Mouse (Mus musculus): ENCODE results near the gene Ephb2.

Ephb2 gene

DNA sequence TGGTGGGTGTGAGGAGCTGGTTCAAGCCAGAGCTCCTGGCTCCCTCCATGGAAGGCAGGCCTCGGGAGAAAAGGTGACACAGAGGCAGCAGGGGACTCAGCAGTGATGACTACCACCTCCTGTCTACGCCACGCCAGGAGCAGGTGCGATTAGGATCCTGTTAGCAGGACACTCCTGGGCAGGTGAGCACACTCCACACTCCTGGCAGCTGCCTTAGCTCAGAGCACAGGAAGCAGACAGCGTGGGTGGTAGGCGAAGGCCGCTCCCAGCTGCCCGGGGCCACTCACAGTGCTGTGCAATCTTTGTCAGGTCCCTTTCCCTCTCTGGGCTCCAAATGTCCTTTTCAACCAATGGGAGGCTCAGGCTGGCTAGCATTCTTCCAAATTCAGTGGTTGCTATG, 34.3 kb downstream of the Ephb2 start:
- no peak for DNase-seq (ENCODE audit: low spot score in 2 of 2)

DNA sequence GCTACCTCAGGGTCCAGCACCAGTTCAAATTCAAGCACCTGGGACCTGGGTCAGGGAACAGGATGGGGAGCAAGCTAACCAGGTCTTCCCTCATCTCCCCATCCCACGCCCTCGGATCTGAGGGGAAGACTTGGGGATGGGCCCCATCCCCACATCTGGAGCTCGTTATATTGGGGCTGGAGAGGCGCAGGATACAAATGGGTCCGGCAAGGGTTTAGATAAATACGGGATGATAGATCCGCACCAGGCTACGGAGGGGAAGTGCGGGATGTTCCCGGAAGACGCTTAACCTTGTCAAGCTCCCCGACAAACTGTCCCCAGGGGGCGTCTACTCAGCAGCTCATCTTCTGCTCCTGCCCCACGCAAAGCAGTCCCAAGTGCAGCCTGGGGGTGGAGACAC, 35.4 kb downstream of the Ephb2 start:
- no peak for DNase-seq (ENCODE audit: low spot score in 2 of 2)

DNA sequence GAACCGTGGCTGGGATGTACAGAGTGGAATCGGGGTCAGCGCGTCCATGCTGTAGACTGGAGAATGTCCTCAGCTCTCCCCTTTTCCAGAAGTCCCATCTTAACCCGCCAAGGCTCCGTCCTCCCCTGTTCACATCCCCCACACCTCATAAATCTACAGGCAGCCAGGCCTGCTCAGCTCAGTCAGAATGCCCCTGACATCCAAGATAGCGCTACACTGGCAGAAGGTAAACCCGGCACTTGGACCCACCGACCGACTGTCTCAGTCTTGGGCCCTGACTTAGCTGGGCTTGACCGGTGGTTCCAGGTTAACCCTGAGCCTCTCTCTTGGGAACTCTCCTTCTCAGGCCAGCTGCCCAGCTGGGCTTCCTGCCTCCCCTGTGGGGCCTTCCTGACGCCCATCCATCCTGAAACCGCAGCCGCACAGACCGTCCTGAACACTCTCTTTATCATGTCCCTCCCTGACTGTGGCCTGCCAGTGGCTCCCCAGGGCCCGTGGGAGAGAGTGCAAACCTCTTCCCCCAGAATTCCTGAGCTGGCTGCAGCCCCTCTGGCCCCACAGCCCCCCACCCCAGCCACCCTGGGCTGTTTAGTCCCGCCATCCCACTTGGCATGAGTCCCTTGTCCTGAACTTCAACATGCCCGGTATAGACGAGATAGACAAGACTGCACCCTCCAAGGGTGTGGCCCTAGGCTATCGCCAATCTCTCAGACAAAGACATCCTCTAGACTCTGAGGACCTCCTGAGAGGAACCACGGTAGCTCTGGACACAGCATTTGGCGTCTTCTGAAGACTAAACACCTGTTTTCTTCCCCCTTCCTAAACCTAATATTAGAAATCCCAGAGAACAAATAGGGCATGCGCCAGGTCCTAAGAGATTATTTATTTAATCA, 37.9 kb downstream of the Ephb2 start:
- no peak for DNase-seq (ENCODE audit: low spot score in 2 of 2)

DNA sequence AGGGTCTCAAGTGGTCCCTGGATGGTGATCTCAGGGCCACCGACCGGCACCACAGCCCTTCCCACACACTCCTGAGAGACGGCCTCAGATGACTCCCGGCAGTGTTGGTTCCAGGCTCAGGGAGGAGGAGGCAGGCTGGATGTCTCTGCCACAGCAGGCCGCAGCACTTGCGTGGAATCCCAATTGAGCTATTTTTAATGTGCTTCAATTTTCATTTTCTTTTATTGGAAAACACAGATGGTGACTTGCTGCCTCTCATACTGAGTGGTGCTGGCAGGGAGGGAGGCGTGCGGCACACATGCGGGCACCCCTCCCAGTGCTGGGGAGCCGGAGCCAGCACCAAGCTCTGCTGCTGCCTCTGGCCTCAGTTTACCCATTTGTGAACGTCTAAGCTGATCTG, 42.5 kb downstream of the Ephb2 start:
- DNase-seq (ENCODE audit: low spot score in 2 of 2): no peak

DNA sequence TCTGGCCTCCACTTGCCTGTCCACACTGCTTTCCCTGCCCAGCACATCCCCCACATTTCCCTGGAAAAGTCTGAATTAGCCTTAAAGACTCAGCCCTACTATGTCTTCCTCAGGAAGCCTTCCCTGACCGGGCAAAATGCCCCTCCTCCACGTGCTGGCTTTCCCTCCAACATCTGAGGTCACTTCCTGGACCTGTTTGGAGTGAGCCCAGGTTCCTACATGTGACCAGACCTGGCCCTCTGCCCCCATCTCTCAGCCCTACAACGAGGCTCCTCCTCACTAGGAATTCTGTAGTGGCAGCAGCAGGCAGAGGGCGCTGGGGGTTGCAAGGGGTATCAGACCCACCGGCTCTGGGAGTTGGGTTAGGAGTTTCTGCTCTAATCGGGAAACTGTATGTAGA, 46.0 kb downstream of the Ephb2 start:
- no peak for DNase-seq (ENCODE audit: low spot score in 2 of 2)

DNA sequence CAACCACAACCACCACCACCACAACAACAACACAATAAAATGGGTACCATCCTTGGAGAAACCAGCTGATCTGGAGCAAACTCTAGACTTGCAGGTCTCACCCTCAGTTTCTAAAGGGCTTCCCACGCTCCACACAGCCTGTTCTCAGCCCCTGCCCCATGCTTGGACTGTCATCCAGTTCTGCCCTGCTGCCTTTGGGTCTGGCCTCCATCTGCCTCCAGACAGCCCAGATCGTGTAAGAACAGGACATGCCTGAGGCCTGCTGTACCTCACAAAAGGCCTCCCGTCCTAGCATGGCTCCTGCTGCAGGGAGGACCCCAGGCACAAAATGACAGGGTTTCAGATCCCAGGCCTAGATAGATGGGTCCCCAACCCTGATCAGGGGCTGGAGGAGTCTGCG, 48.4 kb downstream of the Ephb2 start:
- DNase-seq (ENCODE audit: low spot score in 2 of 2): no peak

DNA sequence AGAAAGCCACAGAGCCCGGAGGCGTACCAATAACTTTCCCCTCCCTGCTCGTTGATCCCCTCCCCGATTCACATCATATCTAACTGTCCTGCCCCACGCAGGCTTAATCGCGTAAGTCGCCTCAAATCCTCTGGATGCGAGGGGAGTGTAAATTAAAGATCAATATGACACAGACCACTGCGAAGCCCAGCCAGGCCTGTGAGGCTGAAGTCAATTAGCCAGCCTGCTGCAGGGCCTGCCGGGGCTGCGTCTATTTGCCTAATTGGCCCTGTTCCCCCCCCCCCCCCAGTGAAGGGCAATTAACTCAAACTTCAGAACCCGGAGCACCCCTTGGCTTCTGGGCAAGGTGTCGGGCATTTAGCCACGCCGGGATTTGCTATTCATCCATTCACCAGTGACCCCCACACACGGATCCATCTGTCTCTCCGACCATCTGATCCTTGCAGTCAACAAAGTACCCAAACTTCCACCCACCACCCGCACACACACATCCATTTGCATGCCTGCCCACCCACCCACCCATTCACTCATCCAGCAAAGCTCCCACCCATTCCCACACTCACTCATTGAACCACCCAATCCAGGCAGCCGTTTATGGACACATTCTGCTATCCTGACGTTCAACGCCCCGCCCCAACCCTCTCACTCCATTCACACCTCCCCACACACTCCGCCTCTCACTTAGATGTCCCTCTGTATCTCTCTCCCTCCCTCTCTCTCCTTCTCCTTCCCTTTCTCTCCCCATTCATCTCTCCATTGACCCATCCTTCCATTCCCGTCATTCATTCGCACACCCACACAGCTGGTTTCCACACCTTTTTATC, 49.1 kb downstream of the Ephb2 start:
- no peak for DNase-seq (ENCODE audit: low spot score in 2 of 2)

DNA sequence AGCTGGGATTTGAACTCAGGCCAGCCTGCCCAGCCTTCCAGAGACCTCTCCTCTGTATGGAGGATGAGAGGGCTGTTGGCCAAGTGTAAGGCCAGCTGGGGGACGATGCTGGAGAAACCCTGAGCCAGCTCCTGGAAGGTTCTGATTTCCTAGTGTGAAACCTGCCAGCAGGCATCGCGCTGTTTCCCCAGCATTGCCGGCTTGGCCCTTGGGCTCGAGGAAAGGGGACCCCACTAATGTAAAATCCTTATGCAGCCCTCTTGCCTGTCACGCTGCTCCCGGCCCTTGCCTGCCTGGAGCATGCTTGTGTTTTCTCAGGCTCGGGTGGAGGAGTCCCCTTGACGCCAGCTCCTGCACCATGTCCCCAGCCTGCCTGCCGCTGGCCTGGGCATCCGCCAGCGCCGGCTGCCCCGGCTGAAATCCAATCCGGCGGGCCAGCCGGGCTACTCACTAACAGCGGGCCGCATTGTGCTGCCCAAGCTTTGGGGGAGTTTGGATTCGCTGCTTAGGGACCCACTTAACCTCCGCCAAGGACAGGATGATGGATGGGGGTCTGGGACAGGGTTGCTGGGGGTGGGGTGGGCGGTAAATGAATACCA, 52.1 kb downstream of the Ephb2 start:
- no peak for DNase-seq (ENCODE audit: low spot score in 2 of 2)

DNA sequence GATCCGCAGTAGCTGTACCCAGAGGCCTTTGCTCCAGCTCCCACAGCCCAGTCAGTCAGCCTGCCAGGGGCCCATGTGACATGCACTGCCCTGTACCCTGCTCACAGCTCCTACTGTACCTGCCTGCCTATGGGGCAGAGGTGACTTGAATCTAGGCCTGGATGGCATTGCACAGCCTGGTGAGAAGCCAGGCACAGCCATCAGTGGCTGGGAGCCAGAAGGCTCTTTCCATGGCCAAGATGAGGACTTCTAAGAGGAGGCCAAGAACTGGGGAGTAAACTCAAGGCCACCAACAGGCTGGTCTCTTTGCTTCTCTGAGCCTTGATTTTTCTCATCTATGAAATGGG, 53.2 kb downstream of the Ephb2 start:
- no peak for DNase-seq (ENCODE audit: low spot score in 2 of 2)

DNA sequence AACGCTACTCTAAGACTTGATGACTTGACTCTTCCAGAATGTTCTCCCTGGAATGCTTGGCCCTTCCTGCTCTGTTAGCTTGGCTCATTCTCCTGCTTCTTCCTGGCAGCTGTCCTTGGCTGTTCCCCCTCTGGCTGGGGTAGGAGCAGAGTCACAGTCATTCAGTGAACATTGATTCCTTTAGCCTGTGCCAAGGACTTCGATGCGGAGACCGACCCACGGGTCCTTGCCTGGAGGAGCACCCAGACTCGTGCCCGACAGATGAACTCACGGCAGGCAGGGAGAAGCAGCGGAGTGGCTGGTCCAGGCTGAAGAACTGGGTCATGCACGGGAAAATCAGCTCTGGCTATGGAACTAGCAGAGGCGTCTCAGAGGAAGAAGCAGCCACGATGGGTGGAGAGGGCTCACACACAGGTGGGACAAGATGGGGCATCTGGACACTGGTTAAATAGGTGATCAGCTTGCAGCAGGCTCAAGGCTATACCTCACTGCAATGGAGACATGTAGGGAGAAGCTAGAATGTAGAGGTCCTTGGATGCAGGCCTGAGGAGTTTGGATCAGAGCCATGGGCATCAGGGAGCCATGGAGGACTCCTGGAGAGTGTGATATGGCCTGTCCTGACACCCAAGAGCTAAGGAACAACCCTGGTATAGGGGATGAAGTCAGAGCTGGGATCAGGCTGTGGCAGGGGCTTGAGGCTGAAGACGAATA, 53.8 kb downstream of the Ephb2 start:
- DNase-seq (ENCODE audit: low spot score in 2 of 2): no peak

DNA sequence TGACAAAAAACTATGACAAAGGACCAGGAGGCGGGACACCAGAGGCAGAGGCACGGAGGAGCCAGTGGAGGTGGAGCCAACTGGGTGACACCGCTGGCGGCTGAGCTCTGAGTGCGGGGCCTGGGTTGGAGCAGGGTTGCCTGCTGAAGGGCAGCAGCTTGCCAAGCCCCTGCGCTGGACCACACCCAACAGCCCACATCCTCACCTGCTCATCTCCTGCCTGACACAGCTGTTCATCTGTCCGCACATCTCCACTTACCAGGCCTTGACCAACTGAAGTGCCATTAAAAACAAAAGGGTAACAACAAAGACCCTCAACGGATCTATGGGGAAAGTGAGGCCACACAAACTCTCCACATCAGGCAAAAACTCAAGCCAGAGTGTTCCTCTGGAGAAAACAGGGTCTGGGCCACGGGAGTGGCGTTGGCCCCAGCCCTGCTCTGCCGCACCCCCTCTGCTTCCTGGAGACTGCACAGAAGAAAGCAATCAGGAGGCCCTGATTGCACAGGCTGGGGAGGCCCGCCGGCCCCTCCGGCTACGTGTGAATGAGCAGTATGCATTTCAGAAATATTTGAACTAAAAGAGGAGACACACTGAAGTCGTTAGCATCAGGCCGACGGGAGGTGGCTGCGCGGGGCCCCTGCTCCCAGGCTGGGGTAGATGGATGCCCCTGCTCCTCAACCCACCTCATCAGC, 55.4 kb downstream of the Ephb2 start:
- DNase-seq (ENCODE audit: low spot score in 2 of 2): no peak

DNA sequence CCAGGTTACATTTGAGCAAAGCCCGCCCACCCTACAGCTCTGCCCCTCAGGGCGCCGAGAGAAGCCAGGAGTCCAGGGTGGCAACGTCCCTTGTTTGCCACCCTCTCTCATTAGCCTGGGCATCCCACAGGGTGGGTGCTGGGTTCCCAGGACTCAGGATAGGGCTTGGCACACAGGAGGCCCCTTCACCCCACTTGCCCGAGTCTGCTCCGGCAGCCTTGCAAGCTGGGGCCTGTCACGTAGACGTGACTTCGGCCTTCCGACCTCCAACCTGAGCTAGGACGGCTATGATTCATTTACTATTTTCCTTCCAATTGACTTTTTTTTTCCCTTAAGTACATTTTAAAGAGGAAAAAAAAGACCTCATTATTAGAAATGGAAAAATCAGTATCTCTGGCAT, 56.6 kb downstream of the Ephb2 start:
- DNase-seq (ENCODE audit: low spot score in 2 of 2): no peak

DNA sequence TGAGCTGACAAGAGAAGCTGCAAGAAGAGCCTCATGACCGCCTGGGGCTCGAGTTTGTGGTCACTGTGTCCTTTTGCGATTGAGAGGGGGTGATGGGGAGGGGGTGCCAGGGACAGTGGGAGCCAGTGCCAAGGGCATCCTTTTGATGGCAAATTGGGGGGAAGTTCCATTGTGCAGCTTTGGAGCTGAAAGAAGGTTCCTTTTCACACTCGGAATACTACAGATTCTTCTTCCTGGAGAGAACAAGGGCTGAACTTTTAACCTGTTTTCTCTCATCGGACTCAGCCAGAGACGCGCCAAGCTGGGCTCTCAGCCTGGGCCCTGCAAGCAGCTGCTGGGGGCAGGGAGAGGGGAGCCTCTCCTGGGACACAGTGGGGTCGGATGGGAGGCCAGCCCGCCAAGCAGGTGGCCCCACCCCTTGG, 59.3 kb downstream of the Ephb2 start:
- DNase-seq (ENCODE audit: low spot score in 2 of 2): no peak

DNA sequence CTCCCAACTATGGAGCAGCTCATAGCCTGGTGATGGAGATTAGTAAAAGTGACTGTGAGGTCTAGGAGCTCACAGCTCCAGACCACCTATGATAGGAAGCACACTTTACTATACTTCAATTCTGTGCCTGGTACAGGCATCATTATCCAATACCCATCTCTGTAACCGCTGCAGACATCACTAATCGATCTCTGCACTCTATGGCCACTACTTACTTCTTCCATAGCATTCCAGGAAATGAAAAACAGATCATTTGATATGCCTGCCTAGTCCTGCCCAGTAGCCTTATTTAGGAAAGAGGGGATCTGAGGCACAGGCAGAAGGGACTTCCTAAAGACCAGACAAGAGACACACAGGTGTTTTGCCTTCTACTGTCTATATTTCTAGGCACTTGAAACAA, 59.9 kb downstream of the Ephb2 start:
- no peak for DNase-seq (ENCODE audit: low spot score in 2 of 2)

DNA sequence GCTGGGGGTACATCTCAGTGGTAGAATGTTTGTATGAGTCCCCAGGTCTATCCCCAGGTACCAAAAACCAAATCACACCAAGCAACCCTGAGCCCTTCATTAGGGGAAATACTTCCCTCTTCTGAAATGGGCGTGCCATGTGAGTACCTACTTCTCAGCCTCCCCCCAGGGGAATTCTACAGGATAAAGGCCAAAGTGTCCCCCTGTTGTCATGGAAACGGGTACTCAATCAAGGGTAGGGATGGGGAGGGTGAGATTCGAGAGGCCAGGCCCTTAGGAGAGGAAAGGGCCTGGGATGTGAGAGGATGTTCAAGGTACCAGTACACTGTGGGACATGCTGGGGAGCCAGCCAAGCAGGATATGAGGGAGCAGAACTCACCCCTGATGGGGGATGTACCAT, 61.6 kb downstream of the Ephb2 start:
- no peak for DNase-seq (ENCODE audit: low spot score in 2 of 2)

DNA sequence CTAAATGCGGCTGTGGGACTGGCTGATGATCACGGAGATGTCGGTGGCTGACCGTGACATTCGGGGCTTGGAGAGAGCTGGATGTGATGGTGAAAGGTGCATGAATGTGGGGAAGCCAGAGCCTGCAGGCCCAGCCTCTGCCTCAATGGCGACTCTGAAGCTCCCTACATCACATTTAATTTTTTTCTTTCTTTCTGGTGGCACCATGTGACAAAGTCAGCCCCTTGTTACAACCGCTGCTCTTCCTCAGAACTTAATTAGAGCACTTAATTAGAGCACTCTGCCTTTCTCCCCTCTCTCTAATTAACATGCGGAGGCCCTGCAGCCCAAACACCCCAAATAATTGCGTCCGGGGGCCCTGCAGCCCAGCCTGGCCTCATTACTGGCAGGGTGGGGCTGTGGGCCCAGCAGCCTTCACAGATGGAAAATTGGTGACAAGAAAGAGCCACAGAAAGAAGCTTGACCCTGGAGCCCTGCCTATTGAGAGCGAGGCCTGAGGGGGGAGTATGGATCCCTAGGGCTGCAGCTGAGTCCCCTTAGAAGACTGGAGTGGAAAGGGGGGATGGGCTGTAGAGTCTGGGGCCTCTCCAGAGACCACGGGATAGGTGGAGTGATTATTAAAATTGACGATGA, 62.7 kb downstream of the Ephb2 start:
- DNase-seq (ENCODE audit: low spot score in 2 of 2): no peak

DNA sequence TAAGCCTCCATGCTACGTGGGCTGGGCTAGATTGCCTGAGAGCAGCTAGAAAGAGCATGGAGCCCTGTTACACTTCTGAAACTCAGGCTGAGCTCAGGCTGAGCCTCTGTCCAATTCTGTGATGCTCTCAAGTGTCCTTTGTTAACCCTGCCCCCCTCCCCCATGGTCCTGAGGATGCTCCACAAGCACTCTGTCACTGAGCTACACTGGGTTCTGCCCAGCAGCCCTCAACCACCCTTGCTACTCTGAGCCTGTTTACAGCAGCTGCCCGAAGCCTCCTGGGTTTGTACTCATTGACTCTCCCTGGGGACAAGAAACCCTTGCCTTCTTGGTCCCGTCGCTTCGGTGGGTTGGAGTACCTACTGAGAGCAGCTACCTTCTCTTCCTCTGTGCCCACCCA, 63.5 kb downstream of the Ephb2 start:
- no peak for DNase-seq (ENCODE audit: low spot score in 2 of 2)

DNA sequence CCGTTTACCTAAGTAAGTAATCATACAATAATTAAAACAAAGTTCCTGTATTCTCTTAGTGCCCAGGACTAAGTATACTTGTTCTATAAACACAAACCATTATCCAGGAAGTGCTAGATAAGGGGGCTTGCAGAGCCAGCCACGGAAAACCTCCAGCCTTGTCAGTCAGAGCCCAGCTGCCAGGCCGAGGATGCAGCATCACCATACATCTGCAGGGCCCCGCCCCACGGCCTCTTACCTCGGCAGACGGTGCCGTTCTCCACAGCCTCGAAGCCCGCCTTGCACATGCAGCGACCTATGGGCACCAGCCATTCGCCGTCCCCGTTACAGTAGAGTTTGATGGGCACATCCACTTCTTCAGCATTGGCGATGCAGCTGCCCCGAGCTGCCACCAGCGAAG, 65.1 kb downstream of the Ephb2 start:
- DNase-seq (ENCODE audit: low spot score in 2 of 2): no peak

DNA sequence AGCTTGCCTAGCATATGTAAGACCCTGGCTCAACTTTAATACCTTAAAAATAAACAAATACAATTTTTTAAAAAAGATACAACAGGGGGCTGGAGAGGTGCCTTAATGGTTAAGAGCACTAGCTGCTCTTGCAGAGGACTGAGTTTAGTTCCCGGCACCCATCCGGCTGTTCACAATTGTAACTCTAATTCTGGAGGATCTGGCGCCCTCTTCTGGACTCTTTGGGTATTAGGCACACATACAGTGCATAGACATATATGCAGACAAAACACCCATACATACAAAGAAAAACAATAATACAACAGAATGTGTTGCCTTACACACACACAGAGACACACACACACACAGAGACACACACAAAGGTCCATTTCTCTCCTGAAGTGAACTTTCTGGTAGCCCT, 67.3 kb downstream of the Ephb2 start:
- no peak for DNase-seq (ENCODE audit: low spot score in 2 of 2)

DNA sequence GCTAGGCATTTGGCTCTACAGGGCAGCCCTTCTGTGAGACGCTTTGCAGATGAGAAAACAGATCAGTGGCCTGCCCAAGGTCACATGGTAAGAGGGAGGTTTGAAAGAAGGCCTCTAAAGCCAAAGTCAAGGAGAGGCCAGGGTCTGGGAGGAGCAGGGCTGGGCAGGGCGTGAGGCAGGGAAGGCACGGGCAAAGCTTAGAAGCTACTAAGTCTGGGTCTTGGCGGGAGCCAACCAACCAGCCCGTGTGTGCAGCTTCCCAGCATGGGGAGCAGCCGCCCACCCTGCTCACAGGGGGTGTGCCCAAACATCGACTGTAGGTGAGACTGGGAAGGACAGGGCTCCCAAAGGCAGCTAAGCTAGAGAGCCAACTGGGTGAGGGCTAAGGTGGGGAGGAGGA, 70.7 kb downstream of the Ephb2 start:
- DNase-seq (ENCODE audit: low spot score in 2 of 2): no peak

DNA sequence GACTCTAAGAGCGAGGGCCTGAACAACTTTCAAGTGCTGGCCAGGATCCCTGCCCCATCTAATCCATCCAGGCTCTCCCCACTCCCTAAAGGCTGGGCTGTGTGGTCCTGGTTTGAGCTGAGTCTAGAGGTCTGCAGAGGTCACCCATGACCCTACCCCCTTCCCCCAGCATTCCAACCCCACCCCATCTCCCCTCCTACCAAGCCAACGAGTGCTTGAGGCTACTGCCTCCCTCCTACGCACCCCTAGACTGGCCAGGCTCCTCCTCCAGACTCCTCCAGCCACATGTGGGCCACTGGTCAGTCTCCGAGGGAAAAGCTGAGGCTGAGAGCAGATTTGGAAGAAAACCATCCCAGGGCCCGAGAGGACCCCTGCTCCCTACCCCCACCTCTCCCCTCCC, 72.4 kb downstream of the Ephb2 start:
- no peak for DNase-seq (ENCODE audit: low spot score in 2 of 2)

Data from spleen, postnatal 10 days (tissue).